Mouse (Mus musculus) heart, adult 18-20 months (tissue): ENCODE data around the gene Saxo1. TPM values are rescaled to one million over a fixed set of nuclear protein-coding genes. Genes with fewer than 3 reads are reported as not detected.

Source experiments
- DNase-seq, 2 experiments: peaks; one replicate each; pipeline ENCODE4 v3.0.0; 2021 to 2022; ENCODE audit warnings: mixed read lengths in 1 of 2
- total RNA-seq, 2 experiments: library from RNA; stranded (reverse); gene quantifications; 2 replicates each; pipeline ENCODE4 v1.2.3; 2021

Saxo1 gene
- total RNA-seq, 2 experiments from 2014 or later, result not detected

- no peak for DNase-seq
These were observed 30.7 kb downstream of the Saxo1 start for GRCm38 (mm10) chr4:86527162-86528136.

DNA sequence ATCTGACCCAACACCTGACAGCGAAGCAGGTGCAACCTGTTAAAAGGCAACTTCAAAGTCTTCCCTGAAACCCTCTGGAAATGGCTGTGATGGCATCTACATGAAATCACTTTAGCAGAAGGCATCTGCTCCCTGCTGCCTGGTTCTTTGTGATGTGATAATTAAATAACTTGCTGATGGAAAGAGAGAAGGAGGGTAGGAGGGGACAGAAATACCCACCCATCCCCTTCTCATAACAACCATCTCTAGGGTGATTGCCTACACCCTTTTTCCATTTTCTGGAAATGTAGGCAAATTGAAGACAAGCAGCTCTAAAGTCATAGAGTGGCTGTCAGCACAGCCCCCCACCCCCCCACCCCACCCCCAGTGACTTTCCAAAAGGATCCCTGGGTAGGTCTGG lies 33.6 kb downstream of the Saxo1 start:
- DNase-seq, result no peak

- DNase-seq, result no peak
These were observed 34.4 kb downstream of the Saxo1 start for GRCm38 (mm10) chr4:86523771-86524170.

GRCm38 (mm10) chr4:86520695-86521094 lies 37.4 kb downstream of the Saxo1 start:
- no peak for DNase-seq

- no peak for DNase-seq
These were observed 38.2 kb downstream of the Saxo1 start for GRCm38 (mm10) chr4:86519953-86520352.

DNA sequence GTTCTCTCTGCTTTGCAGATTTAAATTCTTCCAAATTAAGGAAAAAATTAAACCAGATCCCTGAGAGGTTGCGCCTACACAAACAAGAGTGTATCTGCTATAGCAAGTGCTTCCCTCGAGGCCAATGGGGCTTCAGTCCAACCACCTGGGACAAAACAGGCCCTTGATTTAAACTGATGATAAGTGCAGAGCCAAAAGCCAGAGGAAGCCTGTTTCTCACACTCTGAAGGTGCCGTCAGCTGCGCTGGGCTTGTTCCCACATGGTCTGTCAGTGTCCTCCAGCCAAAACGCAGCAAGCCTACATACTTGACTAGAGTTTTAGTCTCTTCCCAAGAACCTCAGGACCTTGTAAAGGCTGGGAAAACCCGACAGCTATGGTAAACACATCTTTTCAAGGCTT lies 53.5 kb downstream of the Saxo1 start:
- DNase-seq, result peak; percentile 19 to 44

- no peak for DNase-seq
These were observed 58.6 kb downstream of the Saxo1 start for GRCm38 (mm10) chr4:86499561-86499960.

DNA sequence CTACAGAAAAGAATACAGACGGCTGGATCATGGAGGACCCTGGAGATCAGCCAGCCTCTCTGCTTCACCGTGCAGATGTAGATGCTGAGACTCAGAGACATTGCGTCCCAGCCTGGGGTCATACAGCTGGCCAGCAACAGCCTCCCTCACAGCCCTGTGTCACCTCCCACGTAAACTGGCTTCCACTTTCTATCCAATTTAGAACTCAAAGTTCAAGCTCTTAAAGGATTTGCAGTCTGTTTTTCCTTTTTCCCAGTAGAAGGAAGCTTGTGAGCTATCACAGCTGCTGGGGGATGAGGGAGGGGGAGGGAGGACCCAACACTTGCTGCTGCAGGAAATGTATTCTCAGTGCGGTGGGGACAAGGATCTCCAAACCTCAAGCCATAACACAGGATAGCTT lies 59.4 kb downstream of the Saxo1 start:
- peak; percentile 72 to 82 for DNase-seq

DNA sequence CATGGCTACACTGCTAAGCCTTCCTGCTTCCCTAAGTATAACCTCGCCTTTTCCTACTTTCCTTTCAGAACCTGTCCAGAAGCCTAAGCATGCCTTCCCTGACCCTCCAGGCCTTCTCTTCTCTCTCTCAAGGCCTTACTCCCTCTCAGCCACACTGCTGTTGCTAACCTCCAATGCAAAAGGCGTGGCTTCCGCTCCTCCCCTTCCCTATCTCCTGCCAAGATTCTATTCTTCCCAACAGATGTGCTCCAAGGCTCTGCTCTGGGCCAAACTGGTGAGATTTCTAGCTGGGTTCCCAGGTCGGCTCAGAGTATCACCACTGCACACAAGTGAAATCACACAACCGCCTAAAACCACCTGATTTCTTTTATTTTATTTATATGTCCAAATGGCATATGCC lies 69.0 kb downstream of the Saxo1 start:
- peak; percentile 53 to 57 for DNase-seq

GRCm38 (mm10) chr4:86486901-86487300 lies 71.2 kb downstream of the Saxo1 start:
- no peak for DNase-seq

DNA sequence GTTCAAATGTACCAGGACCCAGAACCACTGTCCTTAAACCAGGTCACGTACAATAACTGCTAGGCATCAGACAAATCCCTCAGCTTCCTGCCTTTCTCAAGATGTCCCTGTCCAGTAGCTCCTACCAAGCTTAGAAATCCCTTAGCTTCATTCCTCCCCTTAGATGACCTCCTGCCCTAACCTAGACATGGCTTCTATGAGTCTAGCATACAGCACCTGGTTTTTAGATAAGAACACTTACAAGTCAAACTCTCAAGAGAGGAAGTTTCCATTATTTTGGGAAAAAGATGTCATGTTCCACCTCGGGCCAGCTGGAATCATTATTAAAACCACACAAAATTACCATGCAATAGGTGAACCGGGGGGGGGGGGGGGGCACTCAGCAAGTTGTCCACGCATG lies 71.6 kb downstream of the Saxo1 start:
- peak in 1 of 2 experiments; percentile 51 for DNase-seq

DNA sequence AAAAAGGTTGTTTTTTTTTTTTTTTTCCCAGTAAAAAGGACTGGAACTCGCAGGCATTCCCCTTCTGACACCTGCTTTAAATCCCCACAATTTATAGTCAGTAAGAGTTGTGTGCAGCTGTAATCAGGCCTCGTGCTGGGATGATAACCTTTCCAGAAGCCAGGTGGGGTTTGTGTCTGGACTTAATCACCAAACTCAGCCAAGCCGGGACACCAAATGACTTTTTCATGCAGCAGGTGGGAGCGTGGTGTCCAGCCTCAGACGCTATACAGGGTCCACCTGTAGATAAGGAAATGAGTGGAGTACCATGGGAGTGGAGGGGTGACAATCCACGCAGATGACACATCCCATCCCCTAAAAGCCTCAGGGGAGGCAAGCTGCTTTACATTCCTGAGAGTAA lies 73.1 kb downstream of the Saxo1 start:
- DNase-seq, result no peak

GRCm38 (mm10) chr4:86483686-86484085 lies 74.4 kb downstream of the Saxo1 start:
- no peak for DNase-seq

DNA sequence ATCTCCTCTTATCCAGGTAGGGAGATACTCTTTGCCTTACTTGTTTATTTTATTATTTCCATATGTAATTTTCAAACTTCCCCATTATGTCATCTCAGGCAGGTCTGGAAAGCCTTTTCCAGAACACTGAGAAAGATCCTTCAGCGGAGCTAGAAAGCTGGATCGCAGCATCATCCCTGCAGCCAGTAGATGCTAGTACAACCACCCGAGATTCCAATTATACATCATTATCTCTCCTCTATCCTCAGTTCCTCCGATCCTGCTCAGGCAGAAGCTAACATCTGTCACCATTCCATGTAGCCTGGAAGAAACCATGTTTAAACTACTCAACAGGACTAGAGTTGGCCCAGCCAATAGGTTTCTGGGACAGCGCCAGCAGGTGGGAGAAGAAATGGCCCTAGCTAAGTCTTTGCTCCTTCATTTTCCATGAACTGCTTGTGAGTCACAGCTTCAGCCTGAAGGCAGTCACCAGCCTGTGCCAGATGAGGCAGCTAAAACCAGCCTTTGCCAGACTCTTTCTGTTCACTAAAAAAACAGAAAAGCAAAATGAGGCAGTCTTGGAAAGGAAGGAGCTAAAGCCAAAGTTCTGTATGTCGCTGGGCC lies 75.0 kb downstream of the Saxo1 start:
- DNase-seq, result no peak

- DNase-seq, result no peak
These were observed 77.2 kb downstream of the Saxo1 start for GRCm38 (mm10) chr4:86480891-86481290.

- no peak for DNase-seq
These were observed 93.3 kb downstream of the Saxo1 start for GRCm38 (mm10) chr4:86464808-86465207.

DNA sequence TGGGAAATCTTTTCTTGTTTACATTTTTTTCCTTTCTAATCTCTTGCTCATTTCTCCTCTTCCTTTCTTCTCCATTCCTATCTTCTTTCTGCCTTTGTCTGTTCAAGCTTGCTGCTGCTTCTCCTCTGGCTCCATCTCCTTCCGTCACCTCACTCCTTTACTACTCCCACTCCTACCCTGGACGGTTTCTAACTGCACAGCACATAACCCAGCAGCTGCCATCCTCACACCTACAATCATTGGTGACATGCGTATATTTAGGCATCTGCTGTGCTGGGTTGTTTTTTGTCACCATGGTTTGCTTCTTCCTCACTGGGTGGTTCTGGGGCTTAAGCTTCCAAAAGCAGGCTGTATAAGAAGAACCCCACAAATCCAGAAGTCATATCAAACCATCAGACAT lies 107.7 kb downstream of the Saxo1 start:
- no peak for DNase-seq

- DNase-seq, result no peak
These were observed 121.8 kb downstream of the Saxo1 start for GRCm38 (mm10) chr4:86436336-86436735.

DNA sequence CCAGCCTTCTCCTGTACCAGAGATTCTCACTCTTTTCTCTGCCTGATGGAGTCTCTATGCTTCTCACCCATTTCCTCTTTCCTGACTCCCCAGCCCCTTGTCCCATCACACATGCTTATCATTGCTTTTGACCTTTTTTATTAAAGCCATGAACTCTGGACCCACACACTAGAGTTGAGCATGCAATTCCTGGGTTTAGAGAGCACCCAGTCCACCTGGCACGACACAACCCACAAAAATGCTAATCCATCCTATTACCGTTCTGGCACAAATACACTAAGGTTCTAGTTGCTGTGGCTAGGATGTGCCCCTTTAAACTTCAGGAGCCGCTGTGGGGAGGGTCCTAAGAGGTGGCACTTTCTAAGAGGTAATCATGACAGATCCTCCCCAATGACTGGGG lies 122.5 kb downstream of the Saxo1 start:
- DNase-seq, result no peak

GRCm38 (mm10) chr4:86428091-86428745 lies 129.9 kb downstream of the Saxo1 start:
- DNase-seq, result no peak

GRCm38 (mm10) chr4:86427312-86427711 lies 130.8 kb downstream of the Saxo1 start:
- peak in 1 of 2 experiments; percentile 3 for DNase-seq

DNA sequence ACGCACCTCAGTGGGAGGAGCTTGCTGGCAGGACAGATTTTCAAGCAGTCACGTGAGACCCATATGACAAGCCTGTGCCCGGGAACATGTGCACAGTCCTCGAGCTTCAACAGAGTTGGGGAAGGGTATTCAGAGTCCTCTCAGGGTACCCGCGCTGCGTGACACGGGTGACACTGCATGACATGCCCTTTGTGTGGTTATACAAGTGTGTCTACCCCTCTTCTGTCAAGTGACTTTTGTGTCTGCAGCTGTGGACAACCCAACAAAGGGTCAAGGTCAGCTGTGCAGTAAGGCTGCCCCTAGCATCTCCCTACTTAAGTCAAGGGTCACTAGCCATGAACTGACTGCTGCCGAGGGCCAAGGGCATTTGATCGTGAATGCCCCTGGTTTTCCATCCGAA lies 131.6 kb downstream of the Saxo1 start:
- no peak for DNase-seq

- no peak for DNase-seq
These were observed 132.5 kb downstream of the Saxo1 start for GRCm38 (mm10) chr4:86425581-86425980.
